Mouse (Mus musculus): ENCODE results near the gene Dynlt1b. TPM values are rescaled to one million over a fixed set of nuclear protein-coding genes. Genes with fewer than 3 reads are reported as not detected.
A peak's percentile ranks its signal among the peaks of the same experiment; 100 is the strongest.
"Not testable (repeated sequence)": the region's sequence is repeated elsewhere in the genome, so short reads cannot be mapped to it uniquely, and the experiment has no call there.

The Dynlt1b gene
- polyA plus RNA-seq, 1 experiment from 2014 or later: 375 TPM

DNA sequence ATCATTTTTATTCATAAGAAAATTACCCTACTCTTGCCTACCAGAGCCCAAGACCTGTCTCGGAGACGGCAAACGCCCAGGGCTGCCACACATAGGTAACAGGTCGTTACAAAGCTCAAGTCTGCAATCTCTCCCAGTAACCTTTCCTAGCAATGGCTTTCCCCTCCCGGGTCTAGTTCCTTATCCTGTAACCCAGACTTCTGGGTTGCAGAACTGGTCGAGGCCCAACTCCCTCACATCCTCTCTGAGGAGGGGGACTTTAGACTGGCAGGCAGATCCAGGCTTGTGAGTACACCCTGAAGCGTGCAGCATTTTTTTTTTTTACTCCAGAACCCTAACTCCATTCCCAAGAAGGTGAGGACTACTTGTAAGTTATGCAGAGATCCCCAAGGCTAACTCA, 46.0 kb downstream of the Dynlt1b start:
- H3K9ac ChIP-seq: peak overlapping the region; percentile 61; the same call in 1 of the 2 replicates
- ATAC-seq (ENCODE audit: insufficient number of reproducible peaks, low FRiP score, low TSS enrichment, low read depth): not testable (repeated sequence)

DNA sequence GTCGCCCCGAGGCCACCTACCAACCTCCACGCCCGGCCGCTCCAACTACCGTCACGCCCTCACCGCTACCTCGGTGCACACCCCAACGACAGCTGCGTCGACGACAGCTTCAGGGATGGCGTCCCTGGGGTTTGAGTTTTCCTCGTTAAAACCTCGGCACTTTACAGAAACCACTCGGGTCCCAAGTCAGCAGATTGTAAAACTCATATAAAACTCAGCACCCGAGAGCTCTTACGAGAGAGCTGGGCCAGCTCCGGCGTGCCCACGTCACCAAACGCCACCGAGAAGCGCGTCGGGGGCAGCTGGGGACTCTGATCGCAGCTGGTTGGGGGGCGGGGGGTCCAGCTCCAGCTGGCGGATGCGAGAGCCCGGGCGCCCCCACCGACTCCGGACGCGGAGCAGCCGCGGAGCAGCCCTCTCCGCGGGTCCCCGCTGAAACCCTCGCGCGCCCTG, 46.6 kb downstream of the Dynlt1b start:
- not testable (repeated sequence) for H3K9me3 ChIP-seq, H3K36me3 ChIP-seq, H3K27me3 ChIP-seq
- peak; percentile 50 for ATAC-seq (ENCODE audit: insufficient number of reproducible peaks, low FRiP score, low TSS enrichment, low read depth)
- peak overlapping the region; percentile 61 for H3K9ac ChIP-seq
- WGBS: under 1% methylated on average over 45 of the region's 45 CpGs
- H3K4me1 ChIP-seq: peaks cover 16% of the 10 kb centered on the region
- H3K27ac ChIP-seq: peak overlapping the region; percentile 85
- H3K4me2 ChIP-seq: peak overlapping the region; percentile 95
- peak overlapping the region; percentile 70 for H3K4me3 ChIP-seq

More for the DNA sequence above, 46.0 kb downstream of the Dynlt1b start:
- Histone ChIP-seq H3K4me3 (peak overlapping the region; percentile 70), H3K4me2 (peak overlapping the region; percentile 95), H3K4me1 (peaks cover 16% of the 10 kb centered on the region)
- H3K36me3 ChIP-seq, H3K9me3 ChIP-seq, H3K27me3 ChIP-seq, H3K27ac ChIP-seq: not testable (repeated sequence)
- 38% methylated on average over 7 of the region's 7 CpGs for WGBS

DNA sequence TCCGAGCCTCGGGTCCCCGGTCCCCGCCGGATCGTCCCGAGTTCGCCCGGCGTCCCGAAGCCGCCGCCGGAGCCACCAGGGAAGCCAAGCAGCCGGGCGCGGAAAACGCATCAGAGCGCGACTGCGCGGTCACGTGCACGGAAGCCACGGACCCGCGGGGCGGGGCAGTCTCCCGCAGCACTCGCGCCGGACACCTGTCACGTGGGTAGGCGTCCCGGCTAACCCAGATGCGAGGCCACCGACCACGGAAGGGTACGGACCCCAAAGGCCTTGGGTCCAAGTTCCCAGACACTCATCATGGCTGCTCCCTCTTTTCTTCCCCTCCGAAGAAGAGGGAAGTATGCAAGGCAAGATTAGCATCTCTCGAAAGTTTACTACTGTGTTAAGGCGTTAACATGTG, 47.1 kb downstream of the Dynlt1b start:
- under 1% methylated on average over 42 of the region's 42 CpGs for WGBS
- H3K4me1 ChIP-seq: peaks cover 16% of the 10 kb centered on the region
- H3K4me3 ChIP-seq: peak overlapping the region; percentile 70
- not testable (repeated sequence) for H3K9me3 ChIP-seq, H3K27me3 ChIP-seq, H3K36me3 ChIP-seq
- H3K9ac ChIP-seq: peak overlapping the region; percentile 61
- H3K27ac ChIP-seq: peak overlapping the region; percentile 85
- H3K4me2 ChIP-seq: peak overlapping the region; percentile 95
- ATAC-seq (ENCODE audit: insufficient number of reproducible peaks, low FRiP score, low TSS enrichment, low read depth): peak; percentile 57

DNA sequence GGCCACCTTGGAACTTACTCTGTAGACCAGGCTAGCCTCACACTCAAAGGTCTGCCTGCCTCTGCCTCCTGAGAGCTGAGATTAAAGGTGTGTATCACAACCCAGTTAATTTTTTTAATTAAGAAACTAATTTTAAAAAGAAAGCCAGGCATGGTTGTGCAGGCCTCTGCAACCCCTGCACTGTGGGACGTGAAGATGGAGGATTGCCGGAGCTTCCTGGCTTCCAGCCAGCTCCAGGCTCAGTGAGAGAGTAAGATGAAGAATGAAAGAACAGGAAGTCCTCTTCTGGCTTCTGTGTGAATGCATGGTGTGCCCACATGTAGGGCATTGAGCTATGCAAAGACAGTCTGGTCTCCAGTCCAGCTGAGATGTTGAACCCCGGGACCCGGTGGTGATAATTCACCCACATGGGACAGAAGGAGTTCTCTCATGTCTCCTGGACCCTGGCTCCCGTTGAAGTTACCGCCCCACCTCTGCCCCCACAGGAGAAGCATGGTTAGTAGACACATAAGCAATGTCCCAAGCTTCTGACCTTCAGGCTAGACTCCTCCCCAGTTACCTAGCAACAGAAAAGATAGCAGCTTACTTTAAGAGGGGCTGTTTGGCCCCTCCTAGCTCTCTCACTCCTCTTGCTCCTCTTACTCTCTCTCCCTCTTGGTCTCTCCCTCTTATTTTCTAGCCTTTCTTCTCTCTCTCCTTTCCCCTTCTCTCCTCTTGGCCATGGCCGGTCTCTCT, 51.1 kb downstream of the Dynlt1b start:
- H3K9me3 ChIP-seq; ATAC-seq (ENCODE audit: insufficient number of reproducible peaks, low FRiP score, low TSS enrichment, low read depth); H3K4me2 ChIP-seq; H3K4me1 ChIP-seq; H3K27ac ChIP-seq; H3K36me3 ChIP-seq; H3K4me3 ChIP-seq; H3K27me3 ChIP-seq; H3K9ac ChIP-seq: not testable (repeated sequence)
- 58% methylated on average over 5 of the region's 7 CpGs for WGBS

DNA sequence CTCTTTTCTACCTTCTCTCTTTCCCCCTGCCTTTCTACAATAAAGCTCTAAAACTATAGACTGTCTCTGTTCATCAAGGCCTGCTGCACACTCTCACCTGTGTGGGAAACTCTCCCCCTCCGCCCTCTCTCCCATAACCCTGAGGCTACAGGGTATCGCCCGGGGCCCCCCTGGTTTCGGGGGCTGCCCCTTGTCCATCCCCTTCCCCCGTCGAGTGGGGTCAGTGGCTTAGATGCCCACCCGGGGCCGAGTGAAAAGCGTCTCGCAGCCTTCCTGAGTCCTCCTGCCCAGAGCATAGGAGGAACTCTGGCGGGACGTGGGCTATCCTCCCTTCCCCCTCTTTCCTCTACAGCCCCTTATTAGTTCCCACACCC, 51.7 kb downstream of the Dynlt1b start:
- H3K9me3 ChIP-seq; H3K27ac ChIP-seq; H3K9ac ChIP-seq; H3K4me2 ChIP-seq; H3K27me3 ChIP-seq; ATAC-seq (ENCODE audit: insufficient number of reproducible peaks, low FRiP score, low TSS enrichment, low read depth); H3K36me3 ChIP-seq; H3K4me3 ChIP-seq; H3K4me1 ChIP-seq: not testable (repeated sequence)
- WGBS: 84% methylated on average over 12 of the region's 12 CpGs

DNA sequence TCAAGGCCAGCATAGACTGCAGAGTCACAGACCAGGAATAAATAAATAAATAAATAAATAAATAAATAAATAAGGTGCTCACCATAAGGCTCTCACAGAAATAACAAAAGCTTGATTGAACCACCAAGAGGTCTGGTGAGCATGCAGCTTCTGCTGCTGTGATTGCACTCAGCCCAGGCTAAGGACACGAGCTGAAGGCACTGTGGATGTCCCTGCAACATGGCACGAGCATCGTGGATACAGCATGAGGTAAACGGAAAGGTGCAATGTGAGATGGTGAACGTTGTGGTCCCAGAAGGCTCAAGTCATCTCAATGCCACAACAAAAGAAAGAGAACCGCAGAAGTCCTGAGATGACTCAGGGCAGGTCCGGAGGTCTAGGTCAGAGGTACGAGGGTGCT, 52.3 kb downstream of the Dynlt1b start:
- not testable (repeated sequence) for ATAC-seq (ENCODE audit: insufficient number of reproducible peaks, low FRiP score, low TSS enrichment, low read depth); H3K4me3 ChIP-seq; H3K4me1 ChIP-seq; H3K9ac ChIP-seq; H3K9me3 ChIP-seq; H3K27me3 ChIP-seq; H3K36me3 ChIP-seq; H3K4me2 ChIP-seq; H3K27ac ChIP-seq
- 85% methylated on average over 8 of the region's 8 CpGs for WGBS

Other genes with a start within 250 kb of the Dynlt1b start
- gene Tmem181a, start 173.3 kb upstream of the Dynlt1b start, polyA plus RNA-seq (2015; fragmentation: Nextera tagmentation; extraction: Ambion mirVana): 18.2 and 18.9 TPM in 2 replicates
- 11.4 and 13.1 TPM in 2 replicates for gene Dynlt1a, start 112.6 kb upstream of the Dynlt1b start, polyA plus RNA-seq (2015; fragmentation: Nextera tagmentation; extraction: Ambion mirVana)
- gene Dynlt1c, start 171.6 kb downstream of the Dynlt1b start, polyA plus RNA-seq (2015; fragmentation: Nextera tagmentation; extraction: Ambion mirVana): 30.7 and 35.0 TPM in 2 replicates
- gene Dynlt1f, start 225.8 kb downstream of the Dynlt1b start, polyA plus RNA-seq (2015; fragmentation: Nextera tagmentation; extraction: Ambion mirVana): 163 and 172 TPM in 2 replicates
- gene Sytl3, start 229.0 kb downstream of the Dynlt1b start, polyA plus RNA-seq (2015; fragmentation: Nextera tagmentation; extraction: Ambion mirVana): 0.42 and 0.48 TPM in 2 replicates